Mouse (Mus musculus): ENCODE results near the gene Habp2. TPM values are rescaled to one million over a fixed set of nuclear protein-coding genes. Genes with fewer than 3 reads are reported as not detected.
"Not testable (repeated sequence)": the region's sequence is repeated elsewhere in the genome, so short reads cannot be mapped to it uniquely, and the experiment has no call there.

Habp2 gene
- total RNA-seq, 2 experiments from 2014 or later: not detected

GRCm38 (mm10) chr19:56346016-56346415 is 59.1 kb downstream of the Habp2 start:
- DNase-seq (ENCODE audit: extremely low spot score in 1 of 2, low spot score in 2 of 2): no peak
- intact Hi-C loops (cut with DNase I): no loop called here
- peak; percentile 67 for TF ChIP-seq CTCF (IDR thresholded peaks at IDR 0.05)
- Histone ChIP-seq H3K4me3 (no peak overlapping the region), H3K27ac (no peak overlapping the region)

GRCm38 (mm10) chr19:56346750-56347149 is 59.8 kb downstream of the Habp2 start:
- DNase-seq (ENCODE audit: extremely low spot score in 1 of 2, low spot score in 2 of 2): no peak
- intact Hi-C loops (cut with DNase I): no loop called here
- no peak overlapping the region for H3K27ac ChIP-seq
- TF ChIP-seq CTCF (IDR thresholded peaks at IDR 0.05): no peak
- no peak overlapping the region for H3K4me3 ChIP-seq

GRCm38 (mm10) chr19:56349295-56349694 is 62.4 kb downstream of the Habp2 start:
- DNase-seq (ENCODE audit: extremely low spot score in 1 of 2, low spot score in 2 of 2): no peak
- TF ChIP-seq CTCF (IDR thresholded peaks at IDR 0.05): peak; percentile 23
- intact Hi-C loops (cut with DNase I): no loop called here
- no peak overlapping the region for H3K27ac ChIP-seq
- no peak overlapping the region for H3K4me3 ChIP-seq

- TF ChIP-seq CTCF (IDR thresholded peaks at IDR 0.05): no peak
- Histone ChIP-seq H3K27ac (no peak overlapping the region), H3K4me3 (no peak overlapping the region)
- no peak for DNase-seq (ENCODE audit: extremely low spot score in 1 of 2, low spot score in 2 of 2)
- intact Hi-C loops (cut with DNase I): no loop called here
These were observed 66.8 kb downstream of the Habp2 start for GRCm38 (mm10) chr19:56353689-56354088.

GRCm38 (mm10) chr19:56355201-56355600 is 68.3 kb downstream of the Habp2 start:
- intact Hi-C loops (cut with DNase I): no loop called here
- DNase-seq (ENCODE audit: extremely low spot score in 1 of 2, low spot score in 2 of 2): no peak
- Histone ChIP-seq H3K4me3 (no peak overlapping the region), H3K27ac (no peak overlapping the region)
- TF ChIP-seq CTCF (IDR thresholded peaks at IDR 0.05): no peak

- intact Hi-C loops (cut with DNase I): loop anchor here (2.0 kb wide), 1 partner anchor 420 kb away; no protein-coding TSS in a partner anchor
These were observed 69.8 kb downstream of the Habp2 start for GRCm38 (mm10) chr19:56356480-56357373.

GRCm38 (mm10) chr19:56357374-56357708 is 70.4 kb downstream of the Habp2 start:
- not testable (repeated sequence) for H3K27ac ChIP-seq; DNase-seq (ENCODE audit: extremely low spot score in 1 of 2, low spot score in 2 of 2)
- intact Hi-C loops (cut with DNase I): loop anchor here (2.0 kb wide), 1 partner anchor 419 kb away; no protein-coding TSS in a partner anchor

More at GRCm38 (mm10) chr19:56356480-56357373, 69.8 kb downstream of the Habp2 start:
- Histone ChIP-seq H3K4me3 (no peak overlapping the region), H3K27ac (no peak overlapping the region)
- peak; percentile 75 for TF ChIP-seq CTCF (IDR thresholded peaks at IDR 0.05)
- DNase-seq (ENCODE audit: extremely low spot score in 1 of 2, low spot score in 2 of 2): peak; percentile 69 to 80

GRCm38 (mm10) chr19:56358890-56359289 is 72.0 kb downstream of the Habp2 start:
- no peak for TF ChIP-seq CTCF (IDR thresholded peaks at IDR 0.05)
- intact Hi-C loops (cut with DNase I): no loop called here
- Histone ChIP-seq H3K4me3 (no peak overlapping the region), H3K27ac (no peak overlapping the region)
- DNase-seq (ENCODE audit: extremely low spot score in 1 of 2, low spot score in 2 of 2): no peak

More at GRCm38 (mm10) chr19:56357374-56357708, 70.4 kb downstream of the Habp2 start:
- H3K4me3 ChIP-seq: not testable (repeated sequence)

- H3K4me3 ChIP-seq: no peak overlapping the region
- H3K27ac ChIP-seq: no peak overlapping the region
- TF ChIP-seq CTCF (IDR thresholded peaks at IDR 0.05): no peak
- intact Hi-C loops (cut with DNase I): no loop called here
- no peak for DNase-seq (ENCODE audit: extremely low spot score in 1 of 2, low spot score in 2 of 2)
These were observed 77.0 kb downstream of the Habp2 start for GRCm38 (mm10) chr19:56363721-56364460.

GRCm38 (mm10) chr19:56364563-56364962 is 77.6 kb downstream of the Habp2 start:
- DNase-seq (ENCODE audit: extremely low spot score in 1 of 2, low spot score in 2 of 2): no peak
- intact Hi-C loops (cut with DNase I): no loop called here
- H3K27ac ChIP-seq: no peak overlapping the region
- TF ChIP-seq CTCF (IDR thresholded peaks at IDR 0.05): no peak
- no peak overlapping the region for H3K4me3 ChIP-seq

GRCm38 (mm10) chr19:56366168-56366567 is 79.2 kb downstream of the Habp2 start:
- DNase-seq (ENCODE audit: extremely low spot score in 1 of 2, low spot score in 2 of 2): no peak
- Histone ChIP-seq H3K4me3 (no peak overlapping the region), H3K27ac (no peak overlapping the region)
- TF ChIP-seq CTCF (IDR thresholded peaks at IDR 0.05): no peak
- intact Hi-C loops (cut with DNase I): no loop called here

GRCm38 (mm10) chr19:56366625-56367024 is 79.7 kb downstream of the Habp2 start:
- no peak overlapping the region for H3K27ac ChIP-seq
- no peak for DNase-seq (ENCODE audit: extremely low spot score in 1 of 2, low spot score in 2 of 2)
- intact Hi-C loops (cut with DNase I): no loop called here
- TF ChIP-seq CTCF (IDR thresholded peaks at IDR 0.05): no peak
- no peak overlapping the region for H3K4me3 ChIP-seq

Data from left cerebral cortex, adult 2 months (tissue).